Mouse (Mus musculus) spleen, postnatal 10 days (tissue): ENCODE results near the gene Lmnb2.

Experiments
- DNase-seq, 2 experiments: peaks; one replicate each; pipeline ENCODE4 v3.0.0; 2021 to 2022; ENCODE audit warnings: low spot score in 2 of 2

Gene Lmnb2

DNA sequence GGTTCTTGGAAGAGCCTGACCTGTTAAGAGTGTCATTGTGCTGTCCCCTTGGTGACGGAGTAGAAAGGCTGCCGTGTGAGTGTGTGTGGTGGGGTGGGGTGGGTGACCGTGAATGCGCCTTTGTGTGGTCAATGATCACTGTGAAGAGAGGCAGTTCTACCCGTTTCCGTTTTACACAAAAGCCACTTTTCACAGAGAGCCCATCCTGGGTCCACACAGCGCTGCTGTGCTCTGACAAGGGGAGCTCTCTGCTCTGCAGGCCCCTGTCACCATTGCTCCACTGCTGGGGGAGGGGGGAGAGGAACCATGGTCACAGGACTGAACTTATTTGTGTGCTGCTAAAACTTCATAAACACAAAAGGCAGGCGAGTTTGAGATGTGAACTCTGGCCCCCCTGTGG lies 60.7 kb downstream of the Lmnb2 start:
- peak; percentile 57 to 58 for DNase-seq

DNA sequence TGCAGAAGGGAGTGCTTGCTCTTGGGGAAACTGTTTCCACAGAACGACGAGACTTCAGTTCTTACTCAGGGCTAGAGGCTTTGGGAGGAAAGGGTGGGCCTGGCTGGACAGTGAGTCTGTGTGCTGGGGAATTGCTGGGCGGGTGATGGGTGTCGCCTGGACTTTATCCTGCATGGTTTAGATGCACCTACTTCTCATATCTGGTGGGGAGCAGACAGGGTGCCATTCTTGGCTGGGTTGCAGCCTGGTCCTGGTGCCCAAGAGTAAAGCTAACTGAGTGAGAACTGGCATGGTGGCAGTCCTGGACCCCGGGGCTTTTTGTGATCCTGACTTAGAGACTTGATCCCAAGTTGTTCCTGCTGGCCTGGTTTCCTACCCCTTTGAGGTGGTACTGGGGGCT lies 61.1 kb downstream of the Lmnb2 start:
- DNase-seq: peak; percentile 71 to 82

DNA sequence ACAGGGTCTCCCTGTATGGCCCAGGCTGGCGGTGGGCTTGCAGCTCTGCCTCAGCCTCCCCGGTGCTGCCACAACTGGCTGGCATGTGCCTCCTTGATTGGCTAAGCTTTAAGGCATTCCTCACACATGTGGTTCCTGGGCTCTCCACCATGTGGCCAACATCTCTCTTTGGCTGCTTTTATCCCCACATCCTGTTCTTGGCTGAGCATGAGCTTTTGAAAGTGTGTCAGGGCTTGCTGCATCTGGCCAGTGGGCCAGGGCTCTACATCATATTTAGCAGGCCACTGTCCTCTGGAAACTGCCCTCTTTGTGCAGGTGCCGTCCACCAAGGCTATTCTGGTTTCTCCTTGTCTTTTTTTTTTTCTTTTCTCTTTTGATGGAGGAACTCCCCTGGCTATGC lies 61.8 kb downstream of the Lmnb2 start:
- DNase-seq: peak; percentile 58 to 60

DNA sequence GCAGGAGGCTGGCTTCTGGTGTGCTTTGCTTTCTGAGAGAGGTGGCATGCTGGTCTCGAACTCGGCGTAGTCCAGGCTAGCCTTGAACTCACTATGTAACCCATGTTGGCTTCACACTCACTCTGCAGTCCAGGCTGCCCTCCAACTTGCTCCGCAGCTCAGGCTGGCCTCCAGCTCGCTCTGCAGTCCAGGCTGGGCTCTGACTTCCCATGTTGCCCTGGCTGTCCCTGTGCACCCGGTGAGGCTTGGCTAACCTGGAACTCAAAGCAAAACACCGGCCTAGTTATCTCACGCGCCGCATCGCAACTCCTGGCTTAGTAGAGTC lies 62.3 kb downstream of the Lmnb2 start:
- peak; percentile 59 to 73 for DNase-seq

DNA sequence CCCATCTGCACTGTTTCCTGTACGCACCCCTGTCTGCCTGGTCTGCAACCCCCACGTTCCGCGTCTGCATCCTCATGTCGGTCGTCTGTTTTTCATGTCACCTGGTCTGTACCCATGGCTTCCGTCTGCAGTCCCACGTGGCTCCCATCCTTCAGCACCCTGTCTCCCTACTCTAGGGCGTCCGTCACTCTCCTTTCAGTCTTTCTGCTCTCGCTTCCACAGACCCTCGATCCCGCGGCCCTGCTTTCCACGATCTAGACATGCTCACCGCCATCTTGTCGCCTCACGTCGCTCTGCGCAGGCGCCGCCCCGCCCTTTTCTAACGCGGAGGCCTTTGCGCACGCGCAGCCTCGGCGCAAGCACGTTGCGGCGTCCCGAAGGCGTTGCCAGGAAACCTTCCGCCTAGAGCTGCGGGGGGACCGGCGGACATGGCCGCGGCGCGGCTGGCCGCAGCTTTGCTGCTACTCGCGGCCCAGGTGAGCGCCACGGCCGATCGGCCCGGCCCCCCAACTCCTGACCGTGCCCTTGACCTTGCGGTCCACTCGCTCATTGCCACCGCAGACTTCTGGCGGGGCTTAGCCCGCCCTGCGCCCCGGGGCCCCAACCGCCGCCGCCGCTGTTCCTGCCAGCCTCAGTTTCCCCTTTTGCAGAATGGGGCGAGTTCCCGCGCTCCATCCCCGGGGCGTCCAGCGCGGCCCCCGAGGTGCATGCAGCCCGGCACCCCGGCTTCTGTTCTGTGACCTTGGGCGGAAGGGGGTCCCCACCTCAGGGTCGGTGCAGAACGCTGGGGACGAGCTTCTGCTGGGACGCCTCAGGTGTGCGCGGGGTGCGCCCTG lies 62.9 kb downstream of the Lmnb2 start, which contains the start of the genes Lsm7 and Sppl2b:
Gene Lsm7, minus strand, starts transcription at position 297 of the 836 bp plus-strand sequence.
Gene Sppl2b, plus strand, starts transcription at position 363 of the 836 bp plus-strand sequence.
- peak; percentile 98 for DNase-seq
